Mouse (Mus musculus) liver, postnatal 0 days (tissue): Measurements from ENCODE around the gene Fbxl12.

ENCODE experiments used
- CTCF ChIP-seq: sonication (generic); IDR thresholded peaks from 2 replicates; pipeline ENCODE4 v1.5.1; 2016; ENCODE audit warnings: antibody characterized with exemption, low read depth
- EP300 ChIP-seq: IDR thresholded peaks from 2 replicates; pipeline ENCODE4 v1.6.1; 2016; ENCODE audit warnings: antibody characterized with exemption, low read depth, mild to moderate bottlenecking

DNA sequence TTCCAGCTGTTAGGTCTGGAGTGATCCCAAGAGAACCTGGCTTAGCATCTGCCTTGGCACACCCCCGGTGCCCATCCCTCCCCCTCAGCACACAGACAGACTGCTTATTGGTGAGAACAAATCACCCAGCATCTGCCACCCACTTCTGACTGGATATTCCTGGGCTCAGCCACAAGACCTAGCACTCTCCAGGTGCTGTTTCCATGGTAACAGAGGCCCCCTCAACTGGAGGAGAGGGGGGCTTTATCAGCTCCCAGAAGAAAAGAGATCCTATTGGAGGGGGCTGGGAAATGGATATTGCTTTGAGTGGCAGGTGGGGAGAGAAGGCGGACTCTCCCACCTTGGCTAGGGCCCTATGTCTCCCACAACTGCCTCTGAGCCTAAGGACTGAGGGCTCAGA, 19.4 kb upstream of the Fbxl12 start:
- TF ChIP-seq CTCF (no peak), EP300 (no peak)
